Mouse (Mus musculus): ENCODE measurements around the gene Cbln4.

DNA sequence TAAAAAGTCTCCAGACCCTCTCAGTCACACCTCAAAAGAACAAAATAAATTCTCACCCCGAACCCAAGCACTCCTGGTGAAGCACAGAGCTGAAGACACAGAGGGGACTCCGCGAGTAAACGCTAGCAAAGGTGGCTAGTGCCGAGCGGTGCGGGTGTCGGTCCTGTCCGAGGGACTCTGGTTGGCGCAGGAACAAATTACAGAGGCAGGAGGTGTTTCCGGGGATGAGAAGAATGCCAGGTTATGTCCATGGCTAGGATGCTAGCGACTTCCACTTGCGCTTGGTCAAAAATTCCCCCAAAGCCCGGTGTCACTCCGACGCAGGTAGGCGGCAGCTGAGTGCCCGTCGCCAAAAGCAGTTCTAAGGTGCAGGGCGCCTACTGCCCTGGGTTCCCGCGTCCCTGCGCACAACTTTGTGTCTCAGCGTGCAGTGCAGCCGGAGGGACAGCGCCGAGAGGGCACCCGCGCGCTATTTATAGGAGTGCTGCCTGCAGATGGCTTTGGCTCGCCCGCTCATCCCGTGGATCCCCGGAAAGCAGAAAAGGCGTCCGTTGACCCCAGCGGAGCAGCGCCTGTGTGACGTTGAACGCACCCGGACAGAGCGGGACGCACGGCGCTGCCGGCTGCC, 545 bp downstream of the Cbln4 start:
- TF ChIP-seq CTCF (conservative IDR thresholded peaks at IDR 0.05 in 1 of 2, IDR thresholded peaks at IDR 0.05 in 1 of 2; ENCODE audit: low read depth in 2 of 2, low read length in 2 of 2), result no peak
- no peak for TF ChIP-seq IRF4 (IDR thresholded peaks at IDR 0.05; ENCODE audit: low read depth, low read length)
- TF ChIP-seq POLR2A (IDR thresholded peaks at IDR 0.05; ENCODE audit: low read depth, low read length), result no peak
- no peak for TF ChIP-seq ZKSCAN1 (IDR thresholded peaks at IDR 0.05; ENCODE audit: borderline replicate concordance, low read depth, low read length)
- no peak for TF ChIP-seq MYC (IDR thresholded peaks at IDR 0.05; ENCODE audit: low read depth, low read length)
- no peak for TF ChIP-seq ZNF384 (IDR thresholded peaks at IDR 0.05; ENCODE audit: low read depth, low read length)
- no peak for TF ChIP-seq CHD2 (IDR thresholded peaks at IDR 0.05; ENCODE audit: low read length)
- TF ChIP-seq KAT2A (IDR thresholded peaks at IDR 0.05; ENCODE audit: insufficient replicate concordance, low read length), result no peak
- TF ChIP-seq SMC3 (IDR thresholded peaks at IDR 0.05; ENCODE audit: low read depth, low read length), result no peak
- TF ChIP-seq BHLHE40 (IDR thresholded peaks at IDR 0.05; ENCODE audit: low read depth, low read length), result no peak
- TF ChIP-seq ZC3H11A (IDR thresholded peaks at IDR 0.05; ENCODE audit: low read depth, low read length), result no peak
- no peak for TF ChIP-seq NELFE (IDR thresholded peaks at IDR 0.05; ENCODE audit: low read depth, low read length)
